ENCODE assay signal across 22 mouse cellular contexts in genomic region chr10:121301868-121302267, GRCm38 (mm10). TPM values are rescaled to one million over a fixed set of nuclear protein-coding genes. Genes with fewer than 3 reads are reported as not detected.
DNase-seq lines count a peak whose midpoint lies in the region; ATAC-seq and TF ChIP-seq lines count a peak whose summit lies in the region.
"Had no signal": no experiment of that assay in that cellular context is flagged by ENCODE, and none has a peak within 500 bp of the region (broad histone marks: within the 10 kb centered on the region; RNA-seq: fewer than 3 reads in every experiment).

No protein-coding gene starts in this region.

- H3K4me1 ChIP-seq in forebrain, postnatal 0 days (ENCODE audit: insufficient read depth): no peaks in the 10 kb centered on the region
- H3K4me1 ChIP-seq in forebrain, embryonic 15.5 days: peaks cover 13% of the 10 kb centered on the region

- no peak for ATAC-seq in forebrain, postnatal 0 days
- ATAC-seq in forebrain, embryonic 15.5 days (replicated peaks): no peak
- ATAC-seq: forebrain, embryonic 16.5 days; liver, embryonic 12.5 days; midbrain, embryonic 15.5 days had no signal

- no peak overlapping the region for H3K4me3 ChIP-seq in forebrain, postnatal 0 days (ENCODE audit: low read depth, low read length)
- no peak overlapping the region for H3K4me3 ChIP-seq in forebrain, embryonic 15.5 days
- H3K4me3 ChIP-seq: embryonic facial prominence, embryonic 10.5 days; limb, embryonic 13.5 days; liver, embryonic 12.5 days; midbrain, embryonic 15.5 days; myocyte; stomach, embryonic 15.5 days had no signal

- H3K9ac ChIP-seq in forebrain, postnatal 0 days: no peak overlapping the region
- H3K9ac ChIP-seq in forebrain, embryonic 15.5 days (replicated peaks): no peak overlapping the region
- H3K9ac ChIP-seq: hindbrain, embryonic 14.5 days; limb, embryonic 13.5 days; liver, embryonic 12.5 days; midbrain, embryonic 15.5 days; stomach, embryonic 15.5 days had no signal

- H3K4me2 ChIP-seq in forebrain, postnatal 0 days (ENCODE audit: low read depth): no peak overlapping the region
- H3K4me2 ChIP-seq in forebrain, embryonic 15.5 days (replicated peaks): no peak overlapping the region
- H3K4me2 ChIP-seq: hindbrain, embryonic 14.5 days; limb, embryonic 13.5 days; liver, embryonic 12.5 days; midbrain, embryonic 15.5 days; stomach, embryonic 15.5 days had no signal

- 0 out of 2 replicates have a peak, but pooled peaks have one; percentile 2 for TF ChIP-seq CTCF in forebrain, postnatal 0 days (IDR thresholded peaks at IDR 0.05; ENCODE audit: low read depth)

- WGBS in forebrain, postnatal 0 days: 84% methylated on average over 14 of the region's 14 CpGs
- 84% methylated on average over 14 of the region's 14 CpGs for WGBS in forebrain, embryonic 15.5 days

- H3K36me3 ChIP-seq in forebrain, postnatal 0 days (ENCODE audit: insufficient read depth): peaks cover 22% of the 10 kb centered on the region
- peaks cover 7% of the 10 kb centered on the region; the same call in 1 of the 2 replicates for H3K36me3 ChIP-seq in forebrain, embryonic 15.5 days
- H3K36me3 ChIP-seq: embryonic facial prominence, embryonic 10.5 days; limb, embryonic 13.5 days; liver, embryonic 12.5 days; stomach, embryonic 15.5 days had no signal

- H3K9me3 ChIP-seq in forebrain, postnatal 0 days (ENCODE audit: low read length): no peaks in the 10 kb centered on the region
- no peaks in the 10 kb centered on the region for H3K9me3 ChIP-seq in forebrain, embryonic 15.5 days
- H3K9me3 ChIP-seq: embryonic facial prominence, embryonic 10.5 days; limb, embryonic 13.5 days; liver, embryonic 12.5 days; midbrain, embryonic 15.5 days; stomach, embryonic 15.5 days had no signal

- no peak overlapping the region for H3K27ac ChIP-seq in forebrain, postnatal 0 days (ENCODE audit: low read depth, low read length)
- H3K27ac ChIP-seq in forebrain, embryonic 15.5 days (replicated peaks): no peak overlapping the region
- H3K27ac ChIP-seq: embryonic facial prominence, embryonic 10.5 days; hindbrain, embryonic 14.5 days; kidney, postnatal 0 days; limb, embryonic 13.5 days; liver, embryonic 12.5 days; midbrain, embryonic 15.5 days; stomach, embryonic 15.5 days had no signal

- no peaks in the 10 kb centered on the region for H3K27me3 ChIP-seq in forebrain, postnatal 0 days (ENCODE audit: insufficient read depth, low read length)
- H3K27me3 ChIP-seq in forebrain, embryonic 15.5 days: no peaks in the 10 kb centered on the region
- H3K27me3 ChIP-seq: CH12.LX; limb, embryonic 13.5 days; liver, embryonic 12.5 days; midbrain, embryonic 15.5 days; stomach, embryonic 15.5 days had no signal

- no peak for DNase-seq in forebrain, postnatal 0 days
- peak; percentile 46 for DNase-seq in lung, postnatal 10 days
- no peak for DNase-seq in lung, postnatal 25 days (ENCODE audit: low spot score)
- DNase-seq in B cell, adult 2 months: peak; percentile 10 to 14
- peak; percentile 39 for DNase-seq in R1 (ENCODE audit: low read depth, low spot score)
- no peak for DNase-seq in adrenal gland, adult (ENCODE audit: inconsistent age in 2 of 2, low spot score in 1 of 2)
- DNase-seq: cerebellum, adult 9-10 months; gastrocnemius, postnatal 14 days; kidney, adult 2 months; lung, adult 18-20 months; lung, postnatal 4 days had no signal

RNA-seq across cellular contexts. Expression of gene Tbc1d30, which starts 49.2 kb away (rescaled TPM):
- 34.7 and 36.0 TPM in 2 replicates for total RNA-seq in forebrain, postnatal 0 days (2014; rRNA removed)
- polyA plus RNA-seq in forebrain, postnatal 0 days (2015; fragmentation: Nextera tagmentation; extraction: Ambion mirVana): 5.6 and 7.5 TPM in 2 replicates
- 8.5 and 9.1 TPM in 2 replicates for polyA plus RNA-seq in forebrain, embryonic 15.5 days (2015; fragmentation: Nextera tagmentation; extraction: Ambion mirVana)
- total RNA-seq: CH12.LX had no signal
- polyA plus RNA-seq: myocyte had no signal

Comparison
In these comparisons a context has a peak if more than half of its experiments do, and no peak if none do; other contexts are left out.
1. DNase-seq: peak in lung, postnatal 10 days (single experiment), B cell, adult 2 months (2 of 2) and R1 (single experiment); none in forebrain, postnatal 0 days (single experiment), lung, postnatal 25 days (single experiment) and adrenal gland, adult (0 of 2).